Mouse (Mus musculus) spleen, postnatal 14 days (tissue): ENCODE data around the gene Aldh3b2.

Experiments
- DNase-seq, 2 experiments: peaks; one replicate each; pipeline ENCODE4 v3.0.0; 2021 to 2022; ENCODE audit warnings: low spot score in 2 of 2

Gene Aldh3b2

DNA sequence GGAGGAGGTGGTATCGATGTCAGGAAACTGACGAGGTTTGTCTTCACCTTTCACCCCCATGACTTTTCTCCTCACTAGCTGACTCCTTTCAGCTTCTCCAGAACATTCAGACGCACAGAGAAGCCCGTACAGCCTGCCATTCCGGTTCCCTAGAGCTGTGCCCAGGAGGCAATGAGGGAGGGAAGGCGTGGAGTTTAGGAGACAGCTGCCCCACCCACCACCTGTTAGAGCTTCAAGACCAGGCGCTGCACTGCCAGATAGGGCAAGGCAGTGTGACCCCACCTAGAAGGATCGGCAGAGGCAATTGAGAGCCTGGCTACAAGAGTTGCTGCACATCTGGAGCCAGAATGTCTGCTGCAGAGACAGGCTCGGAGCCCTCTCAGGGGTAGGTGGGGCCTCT is at the start of gene Aldh3b2:
Gene Aldh3b2 (plus strand): TSS at position 100 of the 400 bp plus-strand sequence.
- peak; percentile 15 to 16 for DNase-seq

GRCm38 (mm10) chr19:3922661-3923371 is 49.3 kb upstream of the Aldh3b2 start:
- DNase-seq: no peak

GRCm38 (mm10) chr19:3923586-3923985 is 48.5 kb upstream of the Aldh3b2 start:
- peak in 1 of 2 experiments; percentile 55 for DNase-seq

DNA sequence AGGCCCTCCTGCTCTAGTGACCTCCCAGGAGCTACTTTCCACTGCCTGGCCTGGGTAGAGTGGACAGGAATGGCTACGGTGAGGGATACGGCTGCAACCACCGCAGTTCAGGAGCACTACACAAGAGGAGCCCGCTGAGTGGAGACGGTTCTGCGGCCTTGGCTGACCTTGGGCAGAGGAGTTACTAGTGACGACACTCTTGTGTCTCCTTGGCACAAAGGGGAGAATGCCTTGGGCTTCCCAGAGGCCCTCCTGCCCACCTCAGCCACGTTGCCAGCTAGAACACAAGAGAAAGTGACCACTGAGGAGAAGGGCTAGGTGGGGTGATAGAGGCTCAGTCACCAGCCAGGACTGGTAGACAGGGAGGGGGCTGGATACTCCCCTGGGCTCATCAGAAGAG is 47.9 kb upstream of the Aldh3b2 start:
- DNase-seq: no peak

DNA sequence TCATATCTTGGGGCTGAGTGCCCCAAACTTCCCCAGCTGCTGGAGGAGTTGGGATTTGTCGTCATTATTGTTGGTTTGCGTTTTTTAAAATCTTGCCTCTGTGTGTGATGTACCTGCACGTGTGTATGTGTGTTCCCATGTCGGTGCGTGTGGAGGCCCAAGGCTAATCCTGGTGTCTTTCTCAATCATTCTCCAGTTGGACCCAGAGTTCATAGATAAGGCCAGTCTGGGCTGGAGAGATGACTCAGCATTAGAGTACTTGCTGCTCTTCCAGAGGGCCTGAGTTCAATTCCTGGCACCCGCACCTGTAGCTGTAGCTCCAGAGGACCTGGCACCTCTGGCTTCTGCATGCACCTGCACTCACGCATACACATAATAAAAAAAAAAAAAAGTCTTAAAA is 47.3 kb upstream of the Aldh3b2 start:
- no peak for DNase-seq

DNA sequence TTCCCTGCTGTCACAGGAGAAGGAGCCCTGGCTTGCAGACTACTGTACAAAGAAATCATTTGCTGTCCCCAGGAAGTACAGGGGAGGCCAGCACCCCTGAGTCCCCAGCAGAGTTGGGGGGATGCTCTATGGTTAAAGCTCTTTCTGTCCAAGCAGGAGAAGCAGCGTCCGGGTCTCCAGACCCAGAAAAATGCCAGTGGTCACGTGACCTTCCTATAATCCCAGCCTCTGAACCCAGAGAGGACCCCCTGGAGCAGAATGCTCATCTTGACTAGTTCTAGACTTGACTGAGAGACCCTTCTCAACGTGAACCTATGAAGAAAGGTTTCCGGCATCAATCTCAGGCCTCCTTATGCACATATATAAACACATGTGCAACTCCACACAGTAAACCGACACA is 46.3 kb upstream of the Aldh3b2 start:
- DNase-seq: no peak

DNA sequence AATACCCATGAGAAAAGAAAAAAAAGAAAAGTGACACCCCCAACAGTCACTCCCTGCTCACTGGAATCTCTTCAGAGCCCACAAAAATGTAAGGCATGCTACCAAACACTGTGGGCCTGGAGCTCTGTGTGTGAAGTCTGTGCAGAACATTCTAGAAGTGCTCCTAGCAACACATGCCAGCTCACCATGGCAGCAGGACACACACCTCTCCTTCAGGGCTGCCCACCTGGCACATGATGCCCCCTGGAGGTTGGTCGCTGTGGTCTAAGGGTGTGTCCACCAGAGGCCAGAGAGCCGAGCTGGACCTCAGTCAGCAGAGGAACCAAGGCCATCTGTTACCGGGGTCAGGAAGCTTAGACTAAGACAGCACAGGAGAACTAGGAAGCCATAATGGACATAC is 45.8 kb upstream of the Aldh3b2 start:
- no peak for DNase-seq

- no peak for DNase-seq
These were observed 45.4 kb upstream of the Aldh3b2 start for GRCm38 (mm10) chr19:3926685-3927084.

DNA sequence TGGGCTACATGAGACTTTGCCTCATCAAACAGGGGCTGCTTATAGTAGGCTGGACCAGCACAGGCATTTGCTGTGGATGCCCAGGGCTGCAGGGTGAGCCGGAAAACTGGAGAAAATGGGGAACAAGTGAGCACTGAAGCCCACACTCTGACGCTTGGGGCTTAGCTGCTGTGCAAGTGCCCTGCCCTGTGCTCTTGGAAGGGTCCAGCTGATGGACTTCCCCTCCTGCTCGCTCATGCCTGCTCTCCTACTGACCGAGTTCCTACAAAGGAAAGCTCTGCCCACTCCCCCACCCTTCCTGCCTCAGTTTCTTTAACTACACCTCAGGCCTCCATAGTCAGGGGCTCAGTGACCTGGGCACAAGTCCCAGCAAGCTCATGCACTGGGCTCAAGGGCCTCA is 44.1 kb upstream of the Aldh3b2 start:
- DNase-seq: no peak

- DNase-seq: no peak
These were observed 43.3 kb upstream of the Aldh3b2 start for GRCm38 (mm10) chr19:3928779-3929178.

DNA sequence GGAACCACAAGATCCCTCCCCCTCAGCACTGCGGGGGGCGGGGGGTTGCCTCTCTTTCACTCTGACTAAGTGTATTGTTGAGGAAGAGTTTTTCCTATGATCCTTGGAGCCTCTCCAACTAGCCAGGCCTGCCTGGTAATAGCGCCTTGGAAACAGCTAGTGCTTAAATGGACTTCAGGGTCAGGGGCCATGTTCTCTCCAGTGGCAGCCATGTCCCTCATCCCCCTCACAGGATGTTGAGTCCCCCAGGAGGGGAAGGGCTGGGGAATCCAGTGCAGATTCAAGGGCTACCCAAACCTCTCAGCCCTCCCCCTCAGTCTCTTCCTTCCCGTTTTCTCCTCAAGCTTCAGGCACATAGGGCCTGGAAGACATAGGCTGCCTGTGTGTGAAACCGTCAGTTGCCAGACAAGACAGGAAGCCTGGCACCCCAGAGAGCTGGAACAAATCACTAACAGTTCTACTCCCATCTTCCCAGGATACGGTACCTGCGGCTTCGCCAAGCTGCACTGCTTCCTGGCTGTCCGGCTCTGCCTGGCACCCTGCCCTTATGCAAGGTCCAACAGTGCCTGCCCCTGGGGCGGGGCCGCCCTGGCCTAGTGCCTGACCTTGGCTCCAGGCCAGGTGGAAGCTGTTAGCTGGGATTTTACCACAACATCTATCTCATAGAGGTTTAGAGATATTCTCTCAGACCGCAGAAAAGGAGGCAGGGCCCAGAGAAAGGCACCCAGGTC is 42.8 kb upstream of the Aldh3b2 start, which contains the start of gene Aldh3b1:
Gene Aldh3b1 (minus strand): TSS at position 598 of the 731 bp plus-strand sequence.
- DNase-seq: no peak

GRCm38 (mm10) chr19:3930262-3931057 is 41.7 kb upstream of the Aldh3b2 start:
- no peak for DNase-seq

- DNase-seq: no peak
These were observed 40.4 kb upstream of the Aldh3b2 start for GRCm38 (mm10) chr19:3931716-3932115.

- DNase-seq: peak; percentile 59 to 62
These were observed 36.9 kb upstream of the Aldh3b2 start, which contains the start of gene Unc93b1 for GRCm38 (mm10) chr19:3935032-3935895. Gene Unc93b1 (plus strand): TSS chr19:3935186.

GRCm38 (mm10) chr19:3935896-3936850 is 36.0 kb upstream of the Aldh3b2 start:
- DNase-seq: peak; percentile 60 to 65

DNA sequence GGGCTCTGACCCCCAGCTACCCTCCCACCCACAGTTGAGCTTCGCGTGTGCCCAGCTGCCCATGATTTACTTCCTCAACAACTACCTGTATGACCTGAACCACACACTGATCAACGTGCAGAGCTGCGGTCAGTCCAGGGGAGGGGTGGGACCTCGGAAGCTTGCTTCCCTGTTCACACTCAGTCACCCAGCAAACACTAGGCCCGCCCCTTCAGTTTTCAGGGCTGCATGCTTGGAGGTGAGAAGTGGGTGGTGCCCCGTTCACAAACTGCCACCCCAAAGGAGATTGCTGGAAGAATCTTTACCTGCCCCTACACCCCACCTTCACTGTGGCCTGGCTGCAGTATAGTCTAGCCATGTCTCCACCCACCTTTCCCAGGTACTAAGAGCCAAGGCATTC is 29.8 kb upstream of the Aldh3b2 start:
- DNase-seq: no peak

- DNase-seq: peak; percentile 57 to 69
These were observed 29.0 kb upstream of the Aldh3b2 start for GRCm38 (mm10) chr19:3942986-3943735.

DNA sequence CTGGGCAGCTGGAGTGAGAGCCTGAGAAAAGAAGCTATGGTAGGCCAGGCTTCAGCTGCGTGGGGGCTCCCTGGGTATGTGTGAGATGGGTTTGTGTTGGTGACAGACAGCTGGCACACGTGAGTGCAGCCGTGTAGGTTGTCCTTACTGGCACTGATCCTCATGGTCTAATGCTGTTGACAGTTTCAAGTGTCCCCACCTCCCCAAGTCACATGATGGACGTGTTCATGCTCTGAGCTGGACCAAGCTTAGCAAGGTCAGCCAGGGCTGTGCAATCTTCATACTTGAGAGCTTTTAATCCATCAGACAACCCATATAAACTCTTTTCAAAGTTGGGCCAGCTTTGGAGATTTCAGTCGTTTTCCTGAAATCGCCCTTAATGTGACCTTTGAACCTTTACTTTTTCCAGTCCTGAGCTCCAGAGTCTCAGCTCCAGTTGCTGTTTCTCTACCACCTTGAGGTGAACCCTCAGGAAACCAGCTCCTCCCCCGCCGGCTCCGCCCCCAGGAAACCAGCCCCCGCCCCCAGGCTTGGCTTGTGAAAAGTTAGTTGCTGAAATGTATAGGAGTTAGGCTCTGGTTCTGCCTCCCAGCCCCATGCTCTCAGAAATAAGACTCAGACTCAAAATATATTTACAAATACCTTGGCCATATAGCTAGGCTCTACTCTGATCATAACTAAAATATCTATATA is 26.1 kb upstream of the Aldh3b2 start:
- DNase-seq: peak in 1 of 2 experiments; percentile 41

DNA sequence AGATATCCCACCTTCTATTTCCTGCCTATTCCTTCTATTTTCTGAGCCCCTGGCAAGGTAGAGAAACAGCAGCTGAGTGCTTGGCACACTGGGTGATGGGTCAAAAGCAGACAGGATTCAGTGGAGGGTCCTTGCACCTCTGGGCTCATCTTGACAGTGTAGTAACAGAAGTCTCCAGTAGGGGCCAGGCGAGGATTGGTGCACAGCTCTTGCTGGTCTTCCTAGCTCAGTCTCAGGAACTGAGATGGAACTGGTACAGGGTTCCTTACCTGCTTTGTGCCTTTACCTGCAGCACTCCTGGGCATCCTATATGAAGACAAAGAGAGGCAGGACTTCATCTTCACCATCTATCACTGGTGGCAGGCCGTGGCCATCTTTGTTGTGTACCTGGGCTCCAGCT is 25.4 kb upstream of the Aldh3b2 start:
- peak; percentile 34 to 67 for DNase-seq
